Mouse (Mus musculus) CH12.LX (cell line): ENCODE data around the gene Ets2.

Experiments
- CHD1 ChIP-seq: IDR thresholded peaks from 2 replicates; pipeline ENCODE4 v1.6.1; 2012; ENCODE audit warnings: low read depth, low read length, improper control_type of control experiment, inconsistent platforms
- CTCF ChIP-seq, 2 experiments: IDR thresholded peaks in 1 of 2; conservative IDR thresholded peaks in 1 of 2; 2 replicates each; pipeline ENCODE4 v1.5.1; 2011 to 2012; ENCODE audit warnings: low read depth in 2 of 2, low read length in 2 of 2, improper control_type of control experiment in 1 of 2, inconsistent platforms in 1 of 2, mild to moderate bottlenecking in 1 of 2, moderate library complexity in 1 of 2
- KAT2A ChIP-seq: IDR thresholded peaks from 2 replicates; pipeline ENCODE4 v1.6.1; 2012; ENCODE audit warnings: low read length, improper control_type of control experiment, inconsistent platforms; ENCODE audit not compliant: insufficient replicate concordance
- POLR2A ChIP-seq: IDR thresholded peaks from 2 replicates; pipeline ENCODE4 v1.6.1; 2011; ENCODE audit warnings: low read depth, mild to moderate bottlenecking, improper control_type of control experiment, low read length
- SMC3 ChIP-seq: IDR thresholded peaks from 2 replicates; pipeline ENCODE4 v1.6.1; 2011; ENCODE audit warnings: low read depth, low read length, improper control_type of control experiment
- UBTF ChIP-seq: IDR thresholded peaks from 2 replicates; pipeline ENCODE4 v1.6.1; 2012; ENCODE audit warnings: low read depth, mild to moderate bottlenecking, inconsistent platforms, low read length, improper control_type of control experiment, moderate library complexity
- USF1 ChIP-seq: IDR thresholded peaks from 2 replicates; pipeline ENCODE4 v1.6.1; 2014; ENCODE audit warnings: low read depth, mild to moderate bottlenecking, inconsistent platforms, low read length, improper control_type of control experiment
- ZC3H11A ChIP-seq: IDR thresholded peaks from 2 replicates; pipeline ENCODE4 v1.6.1; 2012; ENCODE audit warnings: low read depth, mild to moderate bottlenecking, inconsistent platforms, low read length, improper control_type of control experiment
- ZKSCAN1 ChIP-seq: IDR thresholded peaks from 2 replicates; pipeline ENCODE4 v1.6.1; 2012; ENCODE audit warnings: low read depth, inconsistent platforms, low read length, improper control_type of control experiment, borderline replicate concordance
- ZNF384 ChIP-seq: IDR thresholded peaks from 2 replicates; pipeline ENCODE4 v1.6.1; 2012; ENCODE audit warnings: low read depth, low read length, improper control_type of control experiment, inconsistent platforms

GRCm38 (mm10) chr16:95682431-95682892 is 19.4 kb upstream of the Ets2 start:
- no peak for TF ChIP-seq CHD1
- no peak for TF ChIP-seq POLR2A
- no peak for TF ChIP-seq SMC3
- no peak for TF ChIP-seq USF1
- TF ChIP-seq ZC3H11A = no peak
- no peak for TF ChIP-seq CTCF (conservative IDR thresholded peaks at IDR 0.05 in 1 of 2, IDR thresholded peaks at IDR 0.05 in 1 of 2; ENCODE audit: low read depth in 2 of 2, low read length in 2 of 2)
- no peak for TF ChIP-seq ZNF384
- no peak for TF ChIP-seq UBTF
- no peak for TF ChIP-seq KAT2A
- TF ChIP-seq ZKSCAN1 = no peak
